15 mouse cellular contexts compared by ENCODE assay signal in the genomic region with DNA sequence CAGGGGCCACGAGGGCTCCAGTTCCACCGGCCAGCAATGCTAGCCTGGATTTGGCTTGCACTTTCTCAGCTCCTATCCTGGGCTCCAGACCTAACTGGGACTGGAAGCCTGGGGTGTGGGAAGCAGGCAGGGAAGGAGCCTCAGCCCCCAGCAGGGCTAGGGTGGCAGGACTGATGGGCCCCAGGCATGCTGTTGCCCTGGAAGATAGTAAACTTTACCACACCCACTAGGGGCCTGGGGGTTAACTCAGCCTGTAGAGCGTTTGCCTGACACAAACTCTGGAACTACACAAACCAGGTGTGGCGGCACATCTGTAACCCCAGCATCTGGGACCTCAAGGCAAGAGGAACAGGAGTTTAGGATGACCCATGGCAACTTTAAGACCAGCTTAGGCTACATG. TPM values are rescaled to one million over a fixed set of nuclear protein-coding genes. Genes with fewer than 3 reads are reported as not detected.
DNase-seq lines count a peak whose midpoint lies in the region; ATAC-seq and TF ChIP-seq lines count a peak whose summit lies in the region.
"Had no signal": no experiment of that assay in that cellular context is flagged by ENCODE, and none has a peak within 500 bp of the region (broad histone marks: within the 10 kb centered on the region; RNA-seq: fewer than 3 reads in every experiment).

No protein-coding gene starts in this region.

- no peaks in the 10 kb centered on the region for H3K9me3 ChIP-seq in forebrain, embryonic 13.5 days (replicated peaks)
- no peaks in the 10 kb centered on the region for H3K9me3 ChIP-seq in forebrain, embryonic 12.5 days
- H3K9me3 ChIP-seq in stomach, embryonic 15.5 days = no peaks in the 10 kb centered on the region
- H3K9me3 ChIP-seq in stomach, postnatal 0 days (ENCODE audit: control insufficient read depth, low read length) = no peaks in the 10 kb centered on the region
- H3K9me3 ChIP-seq in limb, embryonic 12.5 days = no peaks in the 10 kb centered on the region
- H3K9me3 ChIP-seq: midbrain, embryonic 13.5 days had no signal

- H3K27me3 ChIP-seq in forebrain, embryonic 13.5 days = 0 out of 2 replicates have a peak, but pooled peaks cover 7% of the 10 kb centered on the region
- H3K27me3 ChIP-seq in forebrain, embryonic 12.5 days = peaks cover 20% of the 10 kb centered on the region
- no peaks in the 10 kb centered on the region for H3K27me3 ChIP-seq in stomach, embryonic 15.5 days (replicated peaks)
- H3K27me3 ChIP-seq in stomach, postnatal 0 days (ENCODE audit: control insufficient read depth, insufficient read depth, low read length) = no peaks in the 10 kb centered on the region
- peaks cover 50% of the 10 kb centered on the region for H3K27me3 ChIP-seq in limb, embryonic 12.5 days

- no peak overlapping the region for H3K9ac ChIP-seq in forebrain, embryonic 13.5 days
- H3K9ac ChIP-seq in forebrain, embryonic 12.5 days = no peak overlapping the region
- no peak overlapping the region for H3K9ac ChIP-seq in stomach, embryonic 15.5 days
- H3K9ac ChIP-seq in stomach, postnatal 0 days (ENCODE audit: low read length) = no peak overlapping the region
- no peak overlapping the region for H3K9ac ChIP-seq in limb, embryonic 12.5 days (replicated peaks)
- H3K9ac ChIP-seq: midbrain, embryonic 13.5 days had no signal

- no peaks in the 10 kb centered on the region for H3K36me3 ChIP-seq in forebrain, embryonic 13.5 days (ENCODE audit: poor library complexity, severe bottlenecking)
- H3K36me3 ChIP-seq in forebrain, embryonic 12.5 days (replicated peaks) = no peaks in the 10 kb centered on the region
- no peaks in the 10 kb centered on the region for H3K36me3 ChIP-seq in stomach, embryonic 15.5 days
- no peaks in the 10 kb centered on the region for H3K36me3 ChIP-seq in stomach, postnatal 0 days (ENCODE audit: control insufficient read depth, insufficient read depth, low read length)
- no peaks in the 10 kb centered on the region for H3K36me3 ChIP-seq in limb, embryonic 12.5 days
- H3K36me3 ChIP-seq: midbrain, embryonic 13.5 days had no signal

- no peak for TF ChIP-seq CTCF in stomach, postnatal 0 days (IDR thresholded peaks at IDR 0.05; ENCODE audit: low read depth)

- TF ChIP-seq EP300 in stomach, postnatal 0 days (optimal IDR thresholded peaks at IDR 0.05) = no peak

- 0 out of 2 replicates have a peak overlapping the region, but pooled peaks have one; percentile 0 for H3K27ac ChIP-seq in forebrain, embryonic 13.5 days
- H3K27ac ChIP-seq in forebrain, embryonic 12.5 days = no peak overlapping the region
- no peak overlapping the region for H3K27ac ChIP-seq in stomach, embryonic 15.5 days
- H3K27ac ChIP-seq in stomach, postnatal 0 days (replicated peaks) = no peak overlapping the region
- peak overlapping the region; percentile 79 for H3K27ac ChIP-seq in limb, embryonic 12.5 days
- H3K27ac ChIP-seq: kidney, postnatal 0 days; midbrain, embryonic 13.5 days had no signal

- no peak overlapping the region for H3K4me3 ChIP-seq in forebrain, embryonic 13.5 days
- H3K4me3 ChIP-seq in forebrain, embryonic 12.5 days (replicated peaks) = no peak overlapping the region
- H3K4me3 ChIP-seq in stomach, embryonic 15.5 days (replicated peaks) = no peak overlapping the region
- H3K4me3 ChIP-seq in stomach, postnatal 0 days (ENCODE audit: low read depth, low read length) = no peak overlapping the region
- H3K4me3 ChIP-seq in limb, embryonic 12.5 days (replicated peaks) = no peak overlapping the region
- H3K4me3 ChIP-seq: midbrain, embryonic 13.5 days had no signal

- no peak for DNase-seq in stomach, postnatal 0 days (ENCODE audit: low spot score)
- DNase-seq in kidney, postnatal 14 days = no peak
- DNase-seq in cerebellum, adult 11 months = no peak
- DNase-seq: adrenal gland, postnatal 10 days; lung, postnatal 14 days; right cerebral cortex, postnatal 25 days had no signal

- H3K4me1 ChIP-seq in forebrain, embryonic 13.5 days = peaks cover 51% of the 10 kb centered on the region
- peaks cover 57% of the 10 kb centered on the region for H3K4me1 ChIP-seq in forebrain, embryonic 12.5 days
- peaks cover 14% of the 10 kb centered on the region; the same call in 1 of the 2 replicates for H3K4me1 ChIP-seq in stomach, embryonic 15.5 days
- no peaks in the 10 kb centered on the region for H3K4me1 ChIP-seq in stomach, postnatal 0 days (replicated peaks; ENCODE audit: control insufficient read depth, insufficient read depth)
- peaks cover 81% of the 10 kb centered on the region for H3K4me1 ChIP-seq in limb, embryonic 12.5 days (replicated peaks)

- no peak overlapping the region for H3K4me2 ChIP-seq in forebrain, embryonic 13.5 days
- no peak overlapping the region for H3K4me2 ChIP-seq in forebrain, embryonic 12.5 days
- H3K4me2 ChIP-seq in stomach, embryonic 15.5 days = no peak overlapping the region
- no peak overlapping the region for H3K4me2 ChIP-seq in stomach, postnatal 0 days (replicated peaks; ENCODE audit: low read depth)
- 0 out of 2 replicates have a peak overlapping the region, but pooled peaks have one; percentile 7 for H3K4me2 ChIP-seq in limb, embryonic 12.5 days
- H3K4me2 ChIP-seq: midbrain, embryonic 13.5 days had no signal

- WGBS in forebrain, embryonic 13.5 days = 70% methylated on average over 4 of the region's 4 CpGs
- 67% methylated on average over 4 of the region's 4 CpGs for WGBS in forebrain, embryonic 12.5 days
- WGBS in stomach, embryonic 15.5 days = 46% methylated on average over 4 of the region's 4 CpGs
- WGBS in stomach, postnatal 0 days = 49% methylated on average over 4 of the region's 4 CpGs
- WGBS in limb, embryonic 12.5 days = 23% methylated on average over 4 of the region's 4 CpGs

- no peak for ATAC-seq in forebrain, embryonic 13.5 days
- ATAC-seq in forebrain, embryonic 12.5 days (ENCODE audit: low FRiP score) = no peak
- ATAC-seq in stomach, embryonic 15.5 days (ENCODE audit: insufficient read depth, low FRiP score, low read depth) = 0 out of 2 replicates have a peak, but pooled peaks have one; percentile 38
- no peak for ATAC-seq in stomach, postnatal 0 days (ENCODE audit: low FRiP score, low TSS enrichment)
- ATAC-seq in limb, embryonic 12.5 days (ENCODE audit: insufficient number of reproducible peaks, insufficient read depth, low FRiP score, low TSS enrichment, low read depth) = no peak
- peak; percentile 15; the same call in 1 of the 2 replicates for ATAC-seq in megakaryocyte progenitor cell, adult 5-6 weeks (replicated peaks; ENCODE audit: poor library complexity)
- ATAC-seq: inflammation-experienced regulatory T-cells, adult 6 months; midbrain, embryonic 13.5 days had no signal

RNA-seq across cellular contexts. Expression of gene Flrt1, which starts 11.6 kb away (rescaled TPM):
- 10.4 and 11.3 TPM in 2 replicates for polyA plus RNA-seq in forebrain, embryonic 13.5 days (2015; fragmentation: Nextera tagmentation; extraction: Ambion mirVana)
- polyA plus RNA-seq in forebrain, embryonic 12.5 days (2016; fragmentation: Nextera tagmentation; extraction: Ambion mirVana) = 7.3 and 8.0 TPM in 2 replicates
- polyA plus RNA-seq in stomach, embryonic 15.5 days (2015; fragmentation: Nextera tagmentation; extraction: Ambion mirVana) = 3.5 and 4.2 TPM in 2 replicates
- 1.1 and 1.6 TPM in 2 replicates for polyA plus RNA-seq in stomach, postnatal 0 days (2015; fragmentation: Nextera tagmentation; extraction: Ambion mirVana)
- polyA plus RNA-seq in limb, embryonic 12.5 days (2016; fragmentation: Nextera tagmentation; extraction: Ambion mirVana) = 3.5 and 4.4 TPM in 2 replicates
- not detected in 2 replicates for total RNA-seq in megakaryocyte progenitor cell, adult 5-6 weeks (2015)
- not detected in 2 replicates for total RNA-seq in megakaryocyte progenitor cell, adult 5-6 weeks (2017)
- total RNA-seq: granulocyte monocyte progenitor cell, adult 5-6 weeks had no signal

Comparison
In these comparisons a context has a peak if more than half of its experiments do, and no peak if none do; other contexts are left out.
1. ATAC-seq: peak in stomach, embryonic 15.5 days (single experiment) and megakaryocyte progenitor cell, adult 5-6 weeks (single experiment); none in forebrain, embryonic 13.5 days (single experiment), forebrain, embryonic 12.5 days (single experiment), stomach, postnatal 0 days (single experiment) and limb, embryonic 12.5 days (single experiment).
2. H3K27ac ChIP-seq: peak in forebrain, embryonic 13.5 days (single experiment) and limb, embryonic 12.5 days (single experiment); none in forebrain, embryonic 12.5 days (single experiment), stomach, embryonic 15.5 days (single experiment) and stomach, postnatal 0 days (single experiment).